Mouse (Mus musculus) midbrain, embryonic 11.5 days (tissue): ENCODE data around the gene Dnm1. TPM values are rescaled to one million over a fixed set of nuclear protein-coding genes. Genes with fewer than 3 reads are reported as not detected.
A peak's percentile ranks its signal among the peaks of the same experiment; 100 is the strongest.

ENCODE experiments used
- ATAC-seq: fragments of 200-750 bp; cut with Nextera tagmentation; 2 replicates; pipeline ENCODE4 v1.8.0; 2017; ENCODE audit warnings: moderate TSS enrichment, moderate library complexity; ENCODE audit not compliant: low FRiP score
- DNase-seq: peaks from one replicate; pipeline ENCODE4 v3.0.0; 2015; ENCODE audit warnings: low spot score; ENCODE audit errors: missing footprints
- H3K27ac ChIP-seq: fragments of 300-500 bp; sonication (generic); 2 replicates; pipeline ENCODE4 v1.5.1; 2014; ENCODE audit warnings: low read depth, low read length
- H3K27me3 ChIP-seq: fragments of 300-500 bp; sonication (generic); 2 replicates; pipeline ENCODE4 v1.6.1; 2014; ENCODE audit warnings: mild to moderate bottlenecking, low read length, moderate library complexity, mixed read lengths; ENCODE audit not compliant: control insufficient read depth, insufficient read depth
- H3K36me3 ChIP-seq: fragments of 300-500 bp; sonication (generic); 2 replicates; pipeline ENCODE4 v1.6.1; 2014; ENCODE audit warnings: mild to moderate bottlenecking, low read length, moderate library complexity, mixed read lengths; ENCODE audit not compliant: control insufficient read depth, insufficient read depth
- H3K4me1 ChIP-seq: fragments of 300-500 bp; sonication (generic); 2 replicates; pipeline ENCODE4 v1.6.1; 2014; ENCODE audit warnings: low read length; ENCODE audit not compliant: control insufficient read depth, insufficient read depth
- H3K4me2 ChIP-seq: fragments of 300-500 bp; sonication (generic); 2 replicates; pipeline ENCODE4 v1.6.1; 2014; ENCODE audit warnings: mild to moderate bottlenecking, moderate library complexity
- H3K4me3 ChIP-seq: fragments of 300-500 bp; sonication (generic); 2 replicates; pipeline ENCODE4 v1.5.1; 2014; ENCODE audit warnings: low read depth, low read length
- H3K9ac ChIP-seq: fragments of 300-500 bp; sonication (generic); 2 replicates; pipeline ENCODE4 v1.6.1; 2014; ENCODE audit warnings: low read length
- H3K9me3 ChIP-seq: fragments of 300-500 bp; sonication (generic); 2 replicates; pipeline ENCODE4 v1.6.1; 2016; ENCODE audit warnings: low read length; ENCODE audit not compliant: control insufficient read depth
- WGBS: fragments of 180-500 bp; shearing (Covaris S2); extraction: QIAGEN DNeasy Blood & Tissue Kit; methylation state at CpG from one replicate; pipeline ENCODE4 v1.1.7; 2014; 5-methylcytosine and 5-hydroxymethylcytosine counted together
- microRNA-seq: library from miRNA; unstranded; fragments of <30 nt; microRNA quantifications from one replicate; pipeline ENCODE4, GENCODE M21; 2017
- polyA plus RNA-seq: library from polyadenylated mRNA; unstranded; fragments of >200 nt; fragmentation: Nextera tagmentation; extraction: Ambion mirVana; gene quantifications from 2 replicates; pipeline ENCODE4 v1.2.1, GENCODE M21; 2014

Dnm1 gene
- polyA plus RNA-seq, 1 experiment from 2014 or later: 13.8 TPM

DNA sequence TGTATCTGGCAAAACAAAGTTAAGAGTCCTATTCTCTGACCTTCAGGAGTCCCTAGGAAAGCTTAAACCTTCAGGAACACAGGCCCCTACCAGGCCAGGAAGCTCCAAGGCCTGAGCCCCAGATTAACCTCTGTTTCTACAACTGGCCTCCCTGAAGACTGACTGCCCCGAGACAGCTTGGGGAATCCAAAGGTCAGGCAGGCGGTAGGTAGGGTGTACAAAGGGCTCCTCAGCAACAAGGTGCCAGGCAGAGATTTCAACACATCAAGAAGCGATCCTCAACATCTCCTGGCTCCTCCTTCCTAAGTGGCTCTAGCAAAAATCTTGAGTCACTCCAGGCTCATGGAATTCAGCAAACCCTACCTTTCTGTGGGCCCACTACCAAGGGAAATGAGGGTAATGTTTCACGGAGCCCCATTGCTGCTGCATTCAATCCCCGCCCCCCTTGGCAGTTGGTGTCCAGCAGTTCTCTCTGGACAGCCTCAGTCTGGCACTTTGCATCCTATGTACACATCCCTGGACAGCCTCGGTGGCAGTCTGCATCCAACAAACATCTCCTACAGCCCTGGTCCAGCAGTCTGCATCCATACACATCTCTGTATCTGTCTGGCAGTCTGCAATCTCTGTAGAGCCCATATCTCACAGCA lies 94.1 kb downstream of the Dnm1 start:
- Histone ChIP-seq H3K9ac (peak overlapping the region; percentile 81), H3K27me3 (no peaks in the 10 kb centered on the region), H3K4me2 (peak overlapping the region; percentile 72), H3K4me1 (peaks cover 9% of the 10 kb centered on the region), H3K9me3 (no peaks in the 10 kb centered on the region), H3K27ac (no peak overlapping the region), H3K4me3 (peak overlapping the region; percentile 91), H3K36me3 (peaks cover 10% of the 10 kb centered on the region)
- no peak for ATAC-seq
- DNase-seq: no peak
- 64% methylated on average over 6 of the region's 6 CpGs for WGBS

Small RNA genes within 50 kb of the gene (microRNA-seq; reads per million reads assigned to microRNA genes)
- gene Gm23363 (not detected), gene Mir199b (295 reads per million, percentile 67 among the genes with 10 or more reads in this experiment)

Other genes starting within 250 kb of the Dnm1 start
- 52.6 and 64.1 TPM in 2 replicates for gene Prrc2b, start 202.3 kb downstream of the Dnm1 start, polyA plus RNA-seq
- 16.4 and 22.0 TPM in 2 replicates for gene Pomt1, start 116.7 kb downstream of the Dnm1 start, polyA plus RNA-seq
- 70.9 and 73.2 TPM in 2 replicates for gene Uck1, start 93.2 kb downstream of the Dnm1 start, polyA plus RNA-seq
- gene Golga2, start 66.0 kb downstream of the Dnm1 start, polyA plus RNA-seq: 14.6 and 16.7 TPM in 2 replicates
- 382 and 417 TPM in 2 replicates for gene Swi5, start 65.3 kb downstream of the Dnm1 start, polyA plus RNA-seq
- gene Ciz1, start 1.0 kb downstream of the Dnm1 start, polyA plus RNA-seq: 43.1 and 46.9 TPM in 2 replicates
- 46.4 and 49.4 TPM in 2 replicates for gene 1110008P14Rik, start 28.6 kb upstream of the Dnm1 start, polyA plus RNA-seq
- 0.30 TPM in 1 of 2 replicates, not detected in the other for gene Lcn2, start 34.9 kb upstream of the Dnm1 start, polyA plus RNA-seq
- 24.7 and 25.4 TPM in 2 replicates for gene Ptges2, start 42.6 kb upstream of the Dnm1 start, polyA plus RNA-seq
- gene Naif1, start 97.1 kb upstream of the Dnm1 start, polyA plus RNA-seq: 6.3 and 6.4 TPM in 2 replicates
- 20.0 and 20.4 TPM in 2 replicates for gene Slc25a25, start 98.1 kb upstream of the Dnm1 start, polyA plus RNA-seq
- gene Fam102a, start 182.0 kb upstream of the Dnm1 start, polyA plus RNA-seq: 6.3 and 6.8 TPM in 2 replicates
- 103 and 110 TPM in 2 replicates for gene Dpm2, start 217.5 kb upstream of the Dnm1 start, polyA plus RNA-seq
- gene Pip5kl1, start 221.5 kb upstream of the Dnm1 start, polyA plus RNA-seq: 2.0 and 2.1 TPM in 2 replicates
- gene 9430097D07Rik, start 222.3 kb upstream of the Dnm1 start, polyA plus RNA-seq: 0.25 and 0.49 TPM in 2 replicates
- gene St6galnac4, start 233.8 kb upstream of the Dnm1 start, polyA plus RNA-seq: 13.2 and 13.6 TPM in 2 replicates
- gene St6galnac6, start 246.4 kb upstream of the Dnm1 start, polyA plus RNA-seq: 3.4 and 4.5 TPM in 2 replicates